Mouse (Mus musculus) midbrain, embryonic 14.5 days (tissue): ENCODE data around the gene Acy3. TPM values are rescaled to one million over a fixed set of nuclear protein-coding genes. Genes with fewer than 3 reads are reported as not detected.

Experiments used
- ATAC-seq: fragments of 200-750 bp; cut with Nextera tagmentation; 2 replicates; pipeline ENCODE4 v1.8.0; 2017; ENCODE audit warnings: moderate number of reproducible peaks, moderate library complexity; ENCODE audit not compliant: low FRiP score, low TSS enrichment
- DNase-seq: peaks from one replicate; pipeline ENCODE4 v3.0.0-alpha.2; 2015
- H3K27ac ChIP-seq: fragments of 300-500 bp; sonication (generic); replicated peaks from 2 replicates; pipeline ENCODE4 v1.5.1; 2014; ENCODE audit warnings: mild to moderate bottlenecking, low read depth, low read length, moderate library complexity
- H3K27me3 ChIP-seq: fragments of 300-500 bp; sonication (generic); 2 replicates; pipeline ENCODE4 v1.6.1; 2014; ENCODE audit warnings: low read length, control low read depth, mixed read lengths; ENCODE audit not compliant: control insufficient read depth, insufficient read depth
- H3K36me3 ChIP-seq: fragments of 300-500 bp; sonication (generic); 2 replicates; pipeline ENCODE4 v1.6.1; 2014; ENCODE audit warnings: low read length, control low read depth; ENCODE audit not compliant: control insufficient read depth, insufficient read depth
- H3K4me1 ChIP-seq: fragments of 300-500 bp; sonication (generic); 2 replicates; pipeline ENCODE4 v1.6.1; 2014; ENCODE audit warnings: mild to moderate bottlenecking, antibody characterized with exemption, low read length, control low read depth; ENCODE audit not compliant: control insufficient read depth, insufficient read depth
- H3K4me2 ChIP-seq: fragments of 300-500 bp; sonication (generic); 2 replicates; pipeline ENCODE4 v1.6.1; 2014; ENCODE audit warnings: mild to moderate bottlenecking, low read length, moderate library complexity
- H3K4me3 ChIP-seq: fragments of 300-500 bp; sonication (generic); replicated peaks from 2 replicates; pipeline ENCODE4 v1.5.1; 2014; ENCODE audit warnings: low read depth, low read length
- H3K9ac ChIP-seq: fragments of 300-500 bp; sonication (generic); replicated peaks from 2 replicates; pipeline ENCODE4 v1.6.1; 2014; ENCODE audit warnings: mild to moderate bottlenecking, low read length, moderate library complexity
- H3K9me3 ChIP-seq: fragments of 300-500 bp; sonication (generic); 2 replicates; pipeline ENCODE4 v1.6.1; 2016; ENCODE audit warnings: low read length, control low read depth, mixed read lengths; ENCODE audit not compliant: control insufficient read depth
- WGBS: fragments of 180-500 bp; shearing (Covaris S2); extraction: QIAGEN DNeasy Blood & Tissue Kit; methylation state at CpG from one replicate; pipeline ENCODE4 v1.1.7; 2014; 5-methylcytosine and 5-hydroxymethylcytosine counted together
- polyA plus RNA-seq: library from polyadenylated mRNA; unstranded; fragments of >200 nt; fragmentation: Nextera tagmentation; extraction: Ambion mirVana; gene quantifications from 2 replicates; pipeline ENCODE4 v1.2.1, GENCODE M21; 2014

Gene Acy3
- polyA plus RNA-seq, 1 experiment from 2014 or later = 2.2 TPM

DNA sequence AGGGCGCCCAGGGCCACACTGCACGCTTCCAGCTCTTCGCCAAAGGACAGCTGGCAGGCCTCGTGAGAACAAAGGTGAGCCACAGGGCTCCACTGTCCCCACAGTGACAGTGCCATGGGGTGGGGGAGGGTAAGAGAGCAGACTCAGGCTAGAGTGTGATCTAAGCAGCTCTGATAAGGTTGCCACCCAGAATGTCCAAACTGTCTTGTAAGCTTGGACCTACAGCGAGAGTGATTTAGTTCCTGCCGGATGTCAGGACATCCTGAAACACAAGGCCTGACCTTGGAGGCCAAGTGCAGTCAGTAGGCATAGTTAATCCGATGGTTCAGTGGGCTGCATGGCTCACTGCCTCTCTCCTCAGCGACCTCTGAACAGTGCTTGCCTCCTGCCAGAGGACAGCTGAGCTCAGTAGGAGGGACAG, 1.1 kb upstream of the Acy3 start:
- H3K4me3 ChIP-seq = no peak overlapping the region
- ATAC-seq (no peak), DNase-seq (peak; percentile 6)
- H3K4me1 ChIP-seq = no peaks in the 10 kb centered on the region
- H3K4me2 ChIP-seq = no peak overlapping the region
- H3K27ac ChIP-seq = no peak overlapping the region
- H3K27me3 ChIP-seq = no peaks in the 10 kb centered on the region
- H3K36me3 ChIP-seq = no peaks in the 10 kb centered on the region
- H3K9ac ChIP-seq = no peak overlapping the region
- 11% methylated on average over 8 of the region's 8 CpGs for WGBS
- H3K9me3 ChIP-seq = no peaks in the 10 kb centered on the region

DNA sequence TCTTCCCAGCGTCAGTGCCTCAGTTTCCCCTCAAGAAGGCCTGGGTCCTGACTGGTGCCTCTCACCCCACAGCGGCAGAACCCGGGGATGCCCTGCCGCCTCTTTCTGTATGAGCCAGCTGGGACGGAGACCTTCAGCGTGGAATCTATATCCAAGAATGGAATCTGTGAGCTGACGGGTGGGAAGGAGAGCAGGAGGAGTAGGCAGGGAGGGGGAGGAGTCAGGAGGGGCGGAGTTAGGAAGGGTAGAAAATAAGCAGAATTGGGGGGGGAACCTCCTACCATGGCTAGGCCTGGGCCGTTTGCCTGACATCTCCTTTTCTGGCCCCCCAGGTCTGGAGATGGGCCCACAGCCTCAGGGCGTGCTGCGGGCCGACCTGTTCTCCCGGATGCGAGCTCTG, 1.7 kb downstream of the Acy3 start:
- WGBS = 93% methylated on average over 14 of the region's 14 CpGs
- no peak overlapping the region for H3K4me3 ChIP-seq
- no peaks in the 10 kb centered on the region for H3K27me3 ChIP-seq
- no peak for DNase-seq
- ATAC-seq = no peak
- H3K4me1 ChIP-seq = no peaks in the 10 kb centered on the region
- H3K36me3 ChIP-seq = no peaks in the 10 kb centered on the region
- no peaks in the 10 kb centered on the region for H3K9me3 ChIP-seq
- no peak overlapping the region for H3K9ac ChIP-seq
- no peak overlapping the region for H3K4me2 ChIP-seq
- no peak overlapping the region for H3K27ac ChIP-seq

DNA sequence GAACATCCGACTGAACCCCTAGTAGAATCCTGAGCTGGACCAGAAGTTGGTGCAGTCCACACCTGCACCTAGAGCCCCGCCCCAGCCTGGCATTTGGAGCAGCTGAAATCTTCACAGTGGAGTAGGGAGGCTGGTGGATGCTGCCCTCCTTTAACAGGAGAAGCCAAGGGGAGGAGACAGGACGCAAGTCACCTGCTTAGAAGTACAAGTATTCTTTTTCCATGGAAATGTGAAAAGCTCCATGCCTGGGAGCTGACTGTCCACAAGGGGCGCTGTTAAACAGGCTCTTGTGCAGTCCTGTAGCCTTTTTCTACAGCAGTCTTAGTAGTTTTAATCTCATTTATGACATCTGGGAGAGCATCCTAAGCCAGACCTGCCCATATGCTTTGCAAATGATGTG, 2.4 kb downstream of the Acy3 start:
- H3K4me3 ChIP-seq = no peak overlapping the region
- no peaks in the 10 kb centered on the region for H3K4me1 ChIP-seq
- no peaks in the 10 kb centered on the region for H3K27me3 ChIP-seq
- H3K9me3 ChIP-seq = no peaks in the 10 kb centered on the region
- no peak for DNase-seq
- 89% methylated on average over 4 of the region's 4 CpGs for WGBS
- no peak overlapping the region for H3K4me2 ChIP-seq
- no peak for ATAC-seq
- no peaks in the 10 kb centered on the region for H3K36me3 ChIP-seq
- no peak overlapping the region for H3K9ac ChIP-seq
- no peak overlapping the region for H3K27ac ChIP-seq

GRCm38 (mm10) chr19:3990804-3991203, 4.4 kb downstream of the Acy3 start:
- Histone ChIP-seq H3K9ac (no peak overlapping the region), H3K4me1 (no peaks in the 10 kb centered on the region), H3K27me3 (no peaks in the 10 kb centered on the region), H3K4me2 (no peak overlapping the region), H3K4me3 (no peak overlapping the region), H3K9me3 (no peaks in the 10 kb centered on the region), H3K36me3 (no peaks in the 10 kb centered on the region), H3K27ac (no peak overlapping the region)
- DNase-seq (no peak), ATAC-seq (no peak)
- 64% methylated on average over 6 of the region's 6 CpGs for WGBS

- no peaks in the 10 kb centered on the region for H3K9me3 ChIP-seq
- H3K9ac ChIP-seq = no peak overlapping the region
- no peak for ATAC-seq
- no peak overlapping the region for H3K4me2 ChIP-seq
- H3K27ac ChIP-seq = no peak overlapping the region
- no peaks in the 10 kb centered on the region for H3K4me1 ChIP-seq
- DNase-seq = no peak
- H3K36me3 ChIP-seq = no peaks in the 10 kb centered on the region
- H3K4me3 ChIP-seq = no peak overlapping the region
- WGBS = 96% methylated on average over 3 of the region's 3 CpGs
- H3K27me3 ChIP-seq = no peaks in the 10 kb centered on the region
These were observed 5.2 kb downstream of the Acy3 start for GRCm38 (mm10) chr19:3991562-3991961.

- Histone ChIP-seq H3K4me2 (no peak overlapping the region), H3K36me3 (no peaks in the 10 kb centered on the region), H3K4me3 (no peak overlapping the region), H3K4me1 (no peaks in the 10 kb centered on the region), H3K27me3 (no peaks in the 10 kb centered on the region), H3K9ac (no peak overlapping the region), H3K27ac (no peak overlapping the region), H3K9me3 (no peaks in the 10 kb centered on the region)
- ATAC-seq = no peak
- 85% methylated on average over 3 of the region's 3 CpGs for WGBS
- DNase-seq = no peak
These were observed 5.6 kb downstream of the Acy3 start for GRCm38 (mm10) chr19:3991966-3992365.

- WGBS = 54% methylated on average over 5 of the region's 5 CpGs
- no peaks in the 10 kb centered on the region for H3K9me3 ChIP-seq
- H3K4me3 ChIP-seq = no peak within 1 kb of the TSS
- H3K9ac ChIP-seq = no peak within 1 kb of the TSS
- H3K27ac ChIP-seq = no peak within 1 kb of the TSS
- H3K27me3 ChIP-seq = no peaks in the 10 kb centered on the region
- DNase-seq (no peak), ATAC-seq (no peak)
- no peaks in the 10 kb centered on the region for H3K36me3 ChIP-seq
- no peaks in the 10 kb centered on the region for H3K4me1 ChIP-seq
- no peak within 1 kb of the TSS for H3K4me2 ChIP-seq
These were observed 6.0 kb downstream of the Acy3 start, which contains the start of gene Tbx10 for GRCm38 (mm10) chr19:3992416-3992815. TSS of gene Tbx10 (plus strand) at chr19:3992752.

DNA sequence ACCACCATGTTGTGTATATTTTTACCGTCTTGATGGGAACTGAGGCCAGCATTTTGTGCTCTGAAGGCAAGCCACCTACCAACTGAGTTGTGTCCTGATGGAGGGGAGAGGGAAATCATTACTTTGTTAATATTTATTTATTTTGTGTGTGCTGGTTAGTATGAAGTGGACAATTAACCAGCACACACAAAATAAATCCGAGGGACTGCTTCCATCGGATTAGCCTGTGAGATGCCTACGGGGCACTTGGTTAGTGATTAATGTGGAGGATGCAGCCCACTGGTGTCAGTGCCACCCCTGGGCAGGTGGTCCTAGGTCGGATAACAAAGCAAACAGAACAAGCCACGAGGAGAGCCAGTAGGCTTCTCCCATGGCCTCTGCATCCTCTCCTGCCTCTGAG, 8.6 kb downstream of the Acy3 start:
- no peaks in the 10 kb centered on the region for H3K9me3 ChIP-seq
- H3K9ac ChIP-seq = no peak overlapping the region
- 70% methylated on average over 6 of the region's 6 CpGs for WGBS
- ATAC-seq (no peak), DNase-seq (no peak)
- H3K27ac ChIP-seq = no peak overlapping the region
- H3K36me3 ChIP-seq = no peaks in the 10 kb centered on the region
- H3K4me2 ChIP-seq = no peak overlapping the region
- H3K4me3 ChIP-seq = no peak overlapping the region
- no peaks in the 10 kb centered on the region for H3K27me3 ChIP-seq
- H3K4me1 ChIP-seq = peaks cover 3% of the 10 kb centered on the region; the same call in 1 of the 2 replicates

- WGBS = 90% methylated on average over 3 of the region's 3 CpGs
- Histone ChIP-seq H3K27ac (no peak overlapping the region), H3K9ac (no peak overlapping the region), H3K9me3 (no peaks in the 10 kb centered on the region), H3K27me3 (no peaks in the 10 kb centered on the region), H3K4me3 (no peak overlapping the region), H3K4me2 (no peak overlapping the region), H3K4me1 (peaks cover 3% of the 10 kb centered on the region; the same call in 1 of the 2 replicates), H3K36me3 (no peaks in the 10 kb centered on the region)
- DNase-seq (no peak), ATAC-seq (no peak)
These were observed 9.1 kb downstream of the Acy3 start for GRCm38 (mm10) chr19:3995505-3995904.
